Mouse (Mus musculus): ENCODE measurements around the gene Pde4b. TPM values are rescaled to one million over a fixed set of nuclear protein-coding genes. Genes with fewer than 3 reads are reported as not detected.

Pde4b gene
- not detected in 2 replicates for polyA plus RNA-seq (2012)

DNA sequence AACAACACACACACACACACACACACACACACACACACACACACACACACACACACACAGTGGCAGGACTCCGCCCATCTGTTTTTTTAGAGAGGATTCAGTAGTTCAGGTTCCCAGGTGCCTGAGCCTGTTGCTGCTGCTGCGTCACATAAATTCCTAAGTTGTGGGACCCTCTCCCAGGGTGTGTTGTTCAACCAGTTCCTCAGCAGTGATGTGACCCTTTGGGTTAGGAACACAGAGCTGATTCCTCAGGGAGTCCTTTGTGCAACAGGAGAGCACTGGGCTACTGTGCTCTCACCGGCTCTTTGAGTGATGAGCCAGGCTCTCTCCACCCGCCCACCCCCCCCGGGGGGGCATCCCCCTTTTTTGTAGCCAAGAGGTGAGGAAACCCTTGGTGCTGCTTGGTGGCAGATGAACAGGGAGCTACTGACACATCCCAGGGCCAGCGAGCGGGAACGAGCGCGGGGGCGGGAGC lies at the start of gene Pde4b:
Gene Pde4b (plus strand): TSS at position 453 of the 475 bp plus-strand sequence.
- no peak for TF ChIP-seq GATA1 (IDR thresholded peaks at IDR 0.05; ENCODE audit: low read length)

DNA sequence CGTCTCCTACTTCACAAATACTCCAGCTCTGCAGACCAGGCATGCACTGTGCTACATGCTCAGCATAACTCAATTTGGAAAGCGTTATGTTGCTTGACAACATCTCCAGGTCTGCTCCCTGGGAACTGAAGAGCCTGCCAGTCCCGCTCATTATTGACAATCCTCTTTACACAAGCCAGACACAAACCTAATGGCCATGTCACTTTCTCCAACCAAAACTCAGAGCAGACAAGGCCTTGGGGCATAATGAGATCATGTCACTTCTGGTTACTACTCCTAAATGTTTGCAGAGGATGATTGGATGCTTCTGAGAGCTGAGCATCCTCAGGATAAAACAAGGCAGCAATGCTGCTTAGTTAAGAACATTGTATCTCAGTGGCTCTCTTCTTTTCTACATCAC lies 47.2 kb upstream of the Pde4b start:
- TF ChIP-seq GATA1 (IDR thresholded peaks at IDR 0.05; ENCODE audit: low read length), result no peak

DNA sequence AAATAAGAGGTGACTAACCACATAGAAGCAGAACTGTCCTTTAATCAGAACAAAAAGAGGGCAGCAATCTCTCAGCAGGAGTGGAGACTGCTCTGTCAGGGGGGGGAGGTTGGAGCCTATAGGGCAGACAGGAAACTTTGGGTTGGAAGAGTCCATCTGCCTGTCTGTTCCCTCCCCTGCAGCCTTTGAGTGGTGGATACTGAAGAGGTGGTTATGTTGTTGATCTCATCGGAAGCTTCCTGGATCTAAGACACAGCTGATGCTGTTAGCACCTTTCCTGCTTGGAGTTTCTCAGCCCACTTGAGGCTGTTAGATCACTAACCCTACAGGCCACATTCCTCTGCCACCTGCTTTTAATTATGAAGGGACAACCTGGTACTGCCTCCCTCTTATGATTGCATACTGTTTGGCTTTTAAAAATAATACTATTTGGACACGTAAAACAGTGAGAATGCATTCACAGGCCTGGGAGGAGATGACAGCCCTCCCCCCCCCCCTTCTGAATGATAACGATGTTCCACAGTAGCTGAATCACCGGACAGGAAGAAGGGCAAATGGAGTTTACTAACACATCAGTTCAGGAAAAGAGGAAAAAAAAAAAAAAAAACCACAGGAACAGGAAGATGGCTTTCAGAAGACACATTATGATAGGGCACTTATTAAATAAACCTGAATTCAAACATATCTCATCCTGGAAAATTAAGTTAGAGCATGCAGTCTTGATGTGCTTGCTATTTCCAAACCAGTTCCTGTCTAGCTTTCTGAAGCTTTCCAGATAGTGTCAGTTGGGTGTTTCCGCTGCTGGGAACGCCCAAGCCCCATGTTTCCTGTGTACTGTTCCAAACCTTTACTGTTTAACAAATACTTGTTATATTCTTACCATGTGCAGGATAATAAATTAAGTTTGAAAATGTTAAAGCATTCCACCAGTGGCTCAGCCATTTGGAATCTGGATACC lies 41.9 kb upstream of the Pde4b start:
- no peak for TF ChIP-seq GATA1 (IDR thresholded peaks at IDR 0.05; ENCODE audit: low read length)

DNA sequence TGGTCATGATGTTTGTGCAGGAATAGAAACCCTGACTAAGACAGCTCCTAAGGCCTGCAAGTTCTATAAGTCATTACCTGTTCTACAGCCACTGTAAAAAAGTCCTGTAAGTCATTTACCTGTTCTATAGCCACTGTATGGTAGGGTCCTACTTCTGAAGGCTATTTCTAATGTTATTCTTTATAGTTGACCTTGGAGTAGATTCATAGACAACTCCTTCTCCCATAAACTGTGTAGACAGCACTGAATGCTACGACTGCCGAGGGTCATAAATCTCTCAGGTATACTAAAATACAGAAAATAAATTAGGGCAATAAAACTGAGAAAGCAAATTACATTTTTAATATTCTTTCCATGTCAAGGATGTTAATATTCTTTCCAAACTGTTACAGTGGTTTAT lies 26.0 kb upstream of the Pde4b start:
- no peak for TF ChIP-seq GATA1 (IDR thresholded peaks at IDR 0.05; ENCODE audit: low read length)

DNA sequence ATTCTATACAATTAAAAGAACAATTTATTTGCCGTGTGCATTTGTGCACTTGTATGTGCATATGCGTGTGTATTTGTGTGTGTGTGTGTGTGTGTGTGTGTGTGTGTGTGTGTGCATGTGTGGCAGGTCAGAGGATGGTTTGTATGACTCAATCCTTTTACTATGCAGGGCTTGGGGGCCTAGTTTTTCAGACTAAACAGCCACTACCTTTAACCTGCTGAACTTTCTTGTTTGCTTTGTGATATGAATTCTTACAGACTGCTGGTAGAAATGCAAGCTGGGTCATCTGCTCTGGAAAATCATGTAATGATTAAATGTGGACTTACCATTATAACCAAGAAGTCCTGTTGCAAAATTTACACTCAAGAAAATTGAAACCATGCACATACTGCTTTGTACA lies 18.0 kb upstream of the Pde4b start:
- TF ChIP-seq GATA1 (IDR thresholded peaks at IDR 0.05; ENCODE audit: low read length), result no peak

DNA sequence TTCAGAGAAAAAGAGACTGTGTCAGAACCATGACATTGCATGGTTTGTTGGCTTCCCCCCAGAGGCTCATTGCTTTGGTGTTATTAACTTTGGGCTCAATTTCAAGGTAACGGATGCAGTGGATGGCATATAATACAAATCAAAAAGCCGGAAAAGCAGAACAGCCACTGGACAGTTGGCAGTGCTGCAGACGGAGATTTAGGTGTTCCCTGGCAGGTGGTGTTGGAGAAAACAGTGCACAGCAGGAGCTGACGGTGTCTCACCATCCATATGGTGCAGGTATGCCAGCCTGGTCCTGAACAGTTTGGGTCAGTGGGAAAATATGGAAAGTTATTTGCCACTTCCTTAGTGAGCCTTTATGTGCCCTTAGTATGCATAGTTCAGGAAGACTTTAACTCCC lies 1.0 kb upstream of the Pde4b start:
- TF ChIP-seq GATA1 (IDR thresholded peaks at IDR 0.05; ENCODE audit: low read length), result no peak

DNA sequence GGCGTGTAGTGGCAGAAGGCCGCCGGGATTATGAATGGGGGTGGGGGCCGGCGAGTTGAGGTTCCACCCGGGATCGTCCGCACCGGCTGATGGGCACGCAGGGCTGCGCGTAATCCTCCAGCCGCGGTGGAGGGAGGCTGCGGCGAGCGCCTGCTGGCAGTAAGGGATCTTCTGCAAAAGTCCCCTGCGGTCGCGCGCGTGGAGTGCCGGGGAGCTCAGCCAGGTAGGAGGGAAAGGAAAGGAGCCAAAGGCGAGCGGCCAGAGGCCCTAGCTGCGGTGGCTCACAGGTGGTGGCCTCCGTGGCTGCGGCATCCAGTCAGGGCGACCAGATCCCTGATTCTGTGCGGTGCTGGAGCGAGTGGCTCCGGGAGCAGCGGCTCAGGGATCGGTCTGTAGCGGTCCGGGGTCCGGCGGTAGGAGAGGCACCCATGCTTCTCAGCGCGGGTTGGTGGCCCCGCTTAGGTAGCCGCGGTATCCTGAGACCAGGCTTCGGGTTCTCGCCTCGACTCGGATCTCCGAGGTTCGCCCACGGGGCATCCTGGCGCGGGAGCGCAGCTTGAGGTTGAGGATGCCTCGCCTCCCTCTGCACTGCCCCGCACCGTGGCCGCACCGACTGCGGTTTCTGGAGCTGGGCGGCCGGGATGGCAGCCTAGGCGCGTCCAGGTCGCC lies 357 bp downstream of the Pde4b start:
- TF ChIP-seq GATA1 (IDR thresholded peaks at IDR 0.05; ENCODE audit: low read length), result no peak

DNA sequence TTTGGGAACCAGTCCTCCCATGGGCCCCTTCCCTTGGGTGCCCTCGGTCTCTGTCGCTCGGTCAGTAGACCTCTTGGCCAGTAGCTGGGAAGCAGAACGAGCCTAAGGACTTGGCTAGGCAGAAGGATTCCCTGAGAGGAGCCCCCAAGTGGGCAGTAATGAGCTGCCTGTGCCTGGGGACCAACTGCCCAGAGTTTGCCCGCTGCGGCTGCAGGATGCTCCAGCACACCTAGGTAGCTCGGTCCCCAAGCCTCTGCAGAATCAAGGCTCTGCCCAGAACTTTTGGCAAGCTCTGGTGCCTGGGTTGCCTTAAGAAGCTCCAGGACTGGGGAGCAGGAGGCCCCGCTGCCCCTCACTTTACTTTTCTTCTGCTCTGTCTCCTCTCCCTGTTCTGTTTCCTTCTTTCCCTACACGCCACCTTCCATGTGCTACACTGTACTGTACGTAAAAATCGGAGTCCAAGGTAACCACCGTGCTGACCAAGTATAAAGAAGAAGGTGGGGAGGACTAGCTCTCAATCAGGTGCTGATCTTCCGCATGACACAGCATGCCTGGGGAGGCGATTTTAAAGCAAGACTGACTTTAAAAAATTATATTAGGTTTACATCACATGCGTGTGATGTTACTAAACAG lies 1.0 kb downstream of the Pde4b start:
- no peak for TF ChIP-seq GATA1 (IDR thresholded peaks at IDR 0.05; ENCODE audit: low read length)

DNA sequence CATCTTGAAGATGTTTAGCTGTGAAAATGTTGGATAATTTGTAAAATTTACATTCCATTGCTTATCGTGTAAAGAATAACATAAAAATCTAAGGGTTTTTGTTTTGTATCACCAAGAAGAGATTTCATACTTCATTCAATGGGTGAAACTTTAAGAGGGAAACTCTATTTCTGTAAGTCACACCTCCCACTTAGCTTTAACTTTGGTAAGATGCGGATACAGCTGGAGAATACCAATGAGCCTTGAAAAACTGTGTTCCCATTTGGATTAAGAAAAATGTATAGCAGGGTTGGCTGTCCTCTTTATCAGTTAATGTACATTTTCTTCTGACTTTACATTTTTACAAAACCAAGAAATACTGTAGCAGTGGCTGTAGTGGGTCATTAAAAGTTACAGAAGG lies 8.5 kb downstream of the Pde4b start:
- TF ChIP-seq GATA1 (IDR thresholded peaks at IDR 0.05; ENCODE audit: low read length), result no peak

DNA sequence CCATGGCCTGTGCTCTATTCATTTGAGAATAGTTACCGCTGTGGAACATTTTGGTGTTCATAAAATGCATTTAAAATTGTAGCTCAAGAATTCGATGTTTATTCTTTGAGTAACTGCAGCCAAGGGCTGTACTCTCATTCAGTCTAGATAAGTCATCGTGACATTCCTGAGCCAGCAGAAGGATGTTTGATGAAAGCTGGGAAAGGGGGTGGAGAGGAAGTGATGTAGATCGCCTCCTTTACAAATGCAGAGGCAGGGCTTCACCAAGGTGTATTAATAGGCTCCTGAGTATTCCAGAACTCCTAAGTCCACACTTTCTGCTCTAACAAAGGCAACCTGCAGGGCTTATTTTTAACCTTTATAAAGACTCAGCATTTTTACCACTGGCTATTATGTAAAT lies 14.9 kb downstream of the Pde4b start:
- TF ChIP-seq GATA1 (IDR thresholded peaks at IDR 0.05; ENCODE audit: low read length), result no peak

DNA sequence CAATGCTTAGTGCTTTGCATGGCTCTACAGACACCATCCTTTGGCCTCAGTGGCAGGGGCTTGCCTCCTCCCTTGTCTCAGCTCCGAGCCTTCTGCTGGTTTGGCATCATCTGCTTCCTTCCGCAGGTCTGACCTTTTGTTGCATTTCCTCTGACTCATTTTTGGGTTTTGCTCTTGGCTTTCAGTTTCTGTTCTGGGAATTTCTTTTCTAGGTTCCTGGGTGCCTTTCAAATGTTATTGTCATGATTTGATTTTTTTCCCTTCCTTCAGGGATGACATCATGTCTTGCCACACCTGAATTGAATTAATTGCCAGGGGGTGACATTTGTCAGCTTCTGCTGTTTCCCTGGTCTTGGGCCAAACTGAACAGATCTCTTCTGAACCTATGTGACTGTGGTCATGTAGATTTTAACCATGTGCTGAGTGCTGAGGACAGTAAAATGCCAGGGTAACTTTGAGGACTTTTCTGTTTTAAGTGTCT lies 17.2 kb downstream of the Pde4b start:
- no peak for TF ChIP-seq GATA1 (IDR thresholded peaks at IDR 0.05; ENCODE audit: low read length)

DNA sequence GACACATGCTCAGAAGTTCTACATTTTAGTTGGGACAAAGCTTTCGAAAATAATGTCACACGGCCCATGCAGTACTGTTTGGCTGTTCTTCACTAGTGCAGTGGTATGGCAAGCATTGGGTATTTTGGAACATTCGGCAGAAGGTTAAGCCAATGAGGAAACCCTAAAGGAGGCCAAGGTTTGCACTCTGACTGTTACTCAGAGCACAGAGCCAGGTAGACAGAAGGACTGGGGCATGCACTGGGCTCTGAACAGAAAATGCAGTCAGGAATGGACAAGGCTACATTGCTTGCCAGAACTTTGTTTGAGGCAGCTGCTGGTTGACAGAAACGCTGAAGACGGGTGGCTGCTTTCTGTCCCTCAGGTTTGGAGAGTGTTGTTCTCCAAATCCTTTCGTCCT lies 19.4 kb downstream of the Pde4b start:
- TF ChIP-seq GATA1 (IDR thresholded peaks at IDR 0.05; ENCODE audit: low read length), result no peak

DNA sequence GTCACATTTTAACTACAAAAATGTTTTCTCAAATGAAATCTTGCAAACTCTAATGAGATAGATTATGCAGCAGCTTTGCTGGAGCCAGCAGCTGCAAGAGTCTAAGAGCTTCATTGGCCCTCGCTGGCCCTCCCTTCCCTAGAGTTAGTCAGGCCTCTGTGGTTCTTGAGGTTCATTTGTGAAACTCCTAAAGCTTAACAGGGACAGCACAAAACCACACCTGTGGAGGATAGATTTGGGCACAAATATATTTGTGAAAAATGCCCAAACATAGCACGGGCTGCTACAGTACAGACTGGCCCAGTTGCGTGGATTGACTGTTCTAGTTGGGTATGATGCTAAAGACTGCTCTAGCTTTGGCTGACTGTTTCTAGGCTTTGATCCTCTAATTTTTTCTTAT lies 32.1 kb downstream of the Pde4b start:
- no peak for TF ChIP-seq GATA1 (IDR thresholded peaks at IDR 0.05; ENCODE audit: low read length)

DNA sequence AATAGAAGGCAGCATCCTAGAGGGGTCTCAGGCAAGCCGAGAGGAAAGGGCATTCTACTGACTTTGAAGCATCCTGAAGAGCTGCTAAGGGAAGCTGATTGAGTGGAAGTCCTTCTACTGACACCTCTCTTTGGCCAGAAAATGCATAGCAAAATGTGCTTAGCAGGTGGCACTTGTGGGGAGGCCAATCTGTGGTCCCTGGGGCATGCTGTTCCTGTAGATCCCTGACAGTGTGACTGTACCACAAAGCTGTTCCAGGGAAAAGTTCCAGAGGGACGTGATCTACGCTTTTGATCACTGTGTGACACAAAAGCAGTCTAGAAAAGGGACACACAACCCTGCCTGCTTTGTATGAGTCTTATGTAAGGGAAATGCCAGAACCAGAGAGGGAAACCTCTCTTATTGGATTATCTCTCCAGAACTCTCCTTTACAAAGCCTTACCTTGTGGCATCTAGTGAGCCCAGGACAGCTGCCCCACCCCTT lies 49.1 kb downstream of the Pde4b start:
- TF ChIP-seq GATA1 (IDR thresholded peaks at IDR 0.05; ENCODE audit: low read length), result no peak

DNA sequence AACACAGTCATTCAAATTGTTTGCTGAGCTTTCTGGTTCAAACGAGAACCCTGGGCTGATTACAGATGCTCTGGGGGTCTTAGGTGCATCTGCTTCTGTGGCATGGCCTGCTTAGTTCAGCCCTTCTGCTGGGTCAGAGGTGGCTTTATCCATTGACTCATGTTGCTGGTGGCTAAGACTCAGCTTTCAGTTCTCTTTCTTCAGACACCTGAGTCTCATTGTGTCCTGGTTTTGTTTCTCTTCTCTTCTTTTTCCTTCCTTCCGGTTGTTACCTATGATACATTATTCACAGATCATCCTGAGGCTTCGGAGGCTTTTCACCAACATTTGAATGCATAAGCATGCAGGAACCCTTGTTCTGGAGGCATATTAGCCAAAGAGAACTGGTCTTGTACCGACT lies 51.0 kb downstream of the Pde4b start:
- TF ChIP-seq GATA1 (IDR thresholded peaks at IDR 0.05; ENCODE audit: low read length), result no peak

DNA sequence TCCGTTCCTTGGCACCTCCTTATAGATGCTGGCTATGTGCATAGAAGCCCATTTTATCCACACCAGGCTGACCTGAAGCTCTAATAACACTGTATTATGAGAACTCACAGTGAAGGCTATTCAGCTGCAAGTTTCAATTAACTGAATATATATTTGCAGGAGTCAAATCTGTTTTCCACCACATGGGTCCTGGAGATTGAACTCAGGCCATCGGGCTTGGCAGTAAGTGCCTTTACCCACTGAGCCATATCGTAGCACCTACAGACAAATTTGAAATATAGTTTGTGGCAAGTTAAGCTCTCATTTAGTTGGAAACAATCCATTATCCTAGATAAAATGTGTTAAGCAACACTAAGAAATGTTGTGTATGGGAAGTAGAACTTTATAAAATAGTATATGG lies 53.9 kb downstream of the Pde4b start:
- TF ChIP-seq GATA1 (IDR thresholded peaks at IDR 0.05; ENCODE audit: low read length), result no peak
